Mouse (Mus musculus) heart, embryonic 11.5 days (tissue): ENCODE results near the gene Gm15557. TPM values are rescaled to one million over a fixed set of nuclear protein-coding genes. Genes with fewer than 3 reads are reported as not detected.

Source experiments
- ATAC-seq: fragments of 200-750 bp; cut with Nextera tagmentation; replicated peaks from 2 replicates; pipeline ENCODE4 v1.8.0; 2017; ENCODE audit warnings: moderate library complexity; ENCODE audit not compliant: insufficient number of reproducible peaks, low FRiP score, low TSS enrichment
- H3K27ac ChIP-seq: fragments of 300-500 bp; sonication (generic); 2 replicates; pipeline ENCODE4 v1.5.1; 2014; ENCODE audit warnings: mild to moderate bottlenecking, low read depth, low read length
- H3K27me3 ChIP-seq: fragments of 300-500 bp; sonication (generic); 2 replicates; pipeline ENCODE4 v1.6.1; 2014; ENCODE audit warnings: mild to moderate bottlenecking, low read length, mixed read lengths; ENCODE audit not compliant: control insufficient read depth, insufficient read depth
- H3K36me3 ChIP-seq: fragments of 300-500 bp; sonication (generic); 2 replicates; pipeline ENCODE4 v1.6.1; 2014; ENCODE audit warnings: mild to moderate bottlenecking, low read length, moderate library complexity, mixed read lengths; ENCODE audit not compliant: control insufficient read depth, insufficient read depth
- H3K4me1 ChIP-seq: fragments of 300-500 bp; sonication (generic); 2 replicates; pipeline ENCODE4 v1.6.1; 2014; ENCODE audit warnings: low read length; ENCODE audit not compliant: control insufficient read depth, insufficient read depth
- H3K4me2 ChIP-seq: fragments of 300-500 bp; sonication (generic); 2 replicates; pipeline ENCODE4 v1.6.1; 2014; ENCODE audit warnings: mild to moderate bottlenecking, moderate library complexity
- H3K4me3 ChIP-seq: fragments of 300-500 bp; sonication (generic); 2 replicates; pipeline ENCODE4 v1.5.1; 2014; ENCODE audit warnings: low read depth, low read length
- H3K9ac ChIP-seq: fragments of 300-500 bp; sonication (generic); 2 replicates; pipeline ENCODE4 v1.6.1; 2014; ENCODE audit warnings: mild to moderate bottlenecking, low read depth, low read length, moderate library complexity
- H3K9me3 ChIP-seq: fragments of 300-500 bp; sonication (generic); replicated peaks from 2 replicates; pipeline ENCODE4 v1.6.1; 2016; ENCODE audit warnings: low read length; ENCODE audit not compliant: control insufficient read depth
- WGBS: fragments of 180-500 bp; shearing (Covaris S2); extraction: QIAGEN DNeasy Blood & Tissue Kit; methylation state at CpG from one replicate; pipeline ENCODE4 v1.1.7; 2014; ENCODE audit not compliant: insufficient replicate concordance; 5-methylcytosine and 5-hydroxymethylcytosine counted together
- polyA plus RNA-seq: library from polyadenylated mRNA; unstranded; fragments of >200 nt; fragmentation: Nextera tagmentation; extraction: Ambion mirVana; gene quantifications from 2 replicates; pipeline ENCODE4 v1.2.1, GENCODE M21; 2014

The Gm15557 gene
- polyA plus RNA-seq, 1 experiment from 2014 or later: not detected

DNA sequence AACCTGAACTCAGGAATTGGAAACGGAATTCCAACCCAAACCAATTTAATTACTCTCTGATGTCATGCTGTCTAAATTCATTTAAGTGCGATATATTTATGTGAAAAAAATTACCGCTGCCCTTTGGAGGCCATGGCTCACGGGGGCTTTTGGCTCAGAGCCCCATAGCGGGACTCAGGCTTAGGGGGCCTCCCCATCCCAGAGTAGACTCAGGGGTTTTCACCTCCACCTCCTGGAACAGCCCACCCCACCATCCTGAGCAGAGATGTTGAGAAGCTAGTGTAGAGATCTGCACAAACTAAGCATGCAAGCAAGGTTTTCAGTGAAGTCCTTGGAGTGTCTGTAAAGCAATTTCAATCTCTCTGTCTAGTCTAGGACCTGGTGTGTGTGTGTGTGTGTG, 5.1 kb downstream of the Gm15557 start:
- peaks cover 15% of the 10 kb centered on the region for H3K27me3 ChIP-seq
- H3K36me3 ChIP-seq: no peaks in the 10 kb centered on the region
- ATAC-seq: no peak
- WGBS: 80% methylated on average over 5 of the region's 5 CpGs
- no peaks in the 10 kb centered on the region for H3K9me3 ChIP-seq
- H3K9ac ChIP-seq: no peak overlapping the region
- H3K4me1 ChIP-seq: 0 out of 2 replicates have a peak, but pooled peaks cover 5% of the 10 kb centered on the region
- H3K27ac ChIP-seq: no peak overlapping the region
- H3K4me2 ChIP-seq: no peak overlapping the region
- H3K4me3 ChIP-seq: no peak overlapping the region

GRCm38 (mm10) chr2:155946069-155946468, 5.5 kb downstream of the Gm15557 start:
- peaks cover 15% of the 10 kb centered on the region for H3K27me3 ChIP-seq
- H3K4me1 ChIP-seq: 0 out of 2 replicates have a peak, but pooled peaks cover 5% of the 10 kb centered on the region
- H3K27ac ChIP-seq: no peak overlapping the region
- no peak for ATAC-seq
- H3K9ac ChIP-seq: no peak overlapping the region
- H3K4me2 ChIP-seq: no peak overlapping the region
- 6% methylated on average over 7 of the region's 7 CpGs for WGBS
- H3K4me3 ChIP-seq: no peak overlapping the region
- no peaks in the 10 kb centered on the region for H3K9me3 ChIP-seq
- H3K36me3 ChIP-seq: no peaks in the 10 kb centered on the region

DNA sequence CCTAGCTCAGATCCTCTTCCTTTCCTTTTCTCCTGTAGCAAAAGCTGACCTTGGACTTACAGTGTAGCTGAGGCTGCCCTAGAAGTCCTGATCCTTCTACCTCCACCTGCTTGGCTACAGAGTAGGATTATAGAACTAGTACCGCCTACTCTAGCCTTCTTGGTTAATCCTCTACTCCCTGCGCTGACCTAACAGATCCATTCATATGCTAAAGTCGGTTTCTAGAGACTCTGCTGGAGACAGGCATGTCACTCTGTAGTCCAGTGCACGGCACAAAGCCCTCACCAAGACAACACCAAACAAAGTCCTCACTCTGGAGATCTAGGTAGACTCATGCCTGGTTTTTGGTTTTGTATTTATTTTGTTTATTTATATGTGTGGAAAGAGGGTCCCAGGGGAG, 6.0 kb downstream of the Gm15557 start:
- Histone ChIP-seq H3K4me2 (no peak overlapping the region), H3K36me3 (no peaks in the 10 kb centered on the region), H3K4me1 (0 out of 2 replicates have a peak, but pooled peaks cover 5% of the 10 kb centered on the region), H3K9me3 (no peaks in the 10 kb centered on the region), H3K9ac (no peak overlapping the region), H3K27me3 (peaks cover 15% of the 10 kb centered on the region), H3K4me3 (no peak overlapping the region), H3K27ac (no peak overlapping the region)
- no peak for ATAC-seq
- WGBS: 16% methylated on average over 4 of the region's 4 CpGs

- Histone ChIP-seq H3K27ac (no peak overlapping the region), H3K4me1 (0 out of 2 replicates have a peak, but pooled peaks cover 5% of the 10 kb centered on the region), H3K9ac (no peak overlapping the region), H3K27me3 (peaks cover 15% of the 10 kb centered on the region), H3K4me3 (no peak overlapping the region), H3K9me3 (no peaks in the 10 kb centered on the region), H3K36me3 (no peaks in the 10 kb centered on the region), H3K4me2 (no peak overlapping the region)
- WGBS: 60% methylated on average over 5 of the region's 5 CpGs
- no peak for ATAC-seq
Measured at GRCm38 (mm10) chr2:155947390-155948002, 7.0 kb downstream of the Gm15557 start.

- H3K27ac ChIP-seq: no peak overlapping the region
- H3K4me2 ChIP-seq: no peak overlapping the region
- H3K9me3 ChIP-seq: no peaks in the 10 kb centered on the region
- 34% methylated on average over 6 of the region's 6 CpGs for WGBS
- no peak for ATAC-seq
- H3K4me3 ChIP-seq: no peak overlapping the region
- H3K27me3 ChIP-seq: peaks cover 14% of the 10 kb centered on the region
- H3K4me1 ChIP-seq: no peaks in the 10 kb centered on the region
- no peak overlapping the region for H3K9ac ChIP-seq
- no peaks in the 10 kb centered on the region for H3K36me3 ChIP-seq
Measured at GRCm38 (mm10) chr2:155949362-155949761, 8.8 kb downstream of the Gm15557 start.

- no peak overlapping the region for H3K27ac ChIP-seq
- no peak overlapping the region for H3K4me3 ChIP-seq
- H3K9me3 ChIP-seq: no peaks in the 10 kb centered on the region
- no peak overlapping the region for H3K9ac ChIP-seq
- no peaks in the 10 kb centered on the region for H3K4me1 ChIP-seq
- H3K4me2 ChIP-seq: no peak overlapping the region
- H3K36me3 ChIP-seq: no peaks in the 10 kb centered on the region
- H3K27me3 ChIP-seq: peaks cover 11% of the 10 kb centered on the region
- ATAC-seq: no peak
Measured at GRCm38 (mm10) chr2:155952006-155952405, 11.5 kb downstream of the Gm15557 start.

DNA sequence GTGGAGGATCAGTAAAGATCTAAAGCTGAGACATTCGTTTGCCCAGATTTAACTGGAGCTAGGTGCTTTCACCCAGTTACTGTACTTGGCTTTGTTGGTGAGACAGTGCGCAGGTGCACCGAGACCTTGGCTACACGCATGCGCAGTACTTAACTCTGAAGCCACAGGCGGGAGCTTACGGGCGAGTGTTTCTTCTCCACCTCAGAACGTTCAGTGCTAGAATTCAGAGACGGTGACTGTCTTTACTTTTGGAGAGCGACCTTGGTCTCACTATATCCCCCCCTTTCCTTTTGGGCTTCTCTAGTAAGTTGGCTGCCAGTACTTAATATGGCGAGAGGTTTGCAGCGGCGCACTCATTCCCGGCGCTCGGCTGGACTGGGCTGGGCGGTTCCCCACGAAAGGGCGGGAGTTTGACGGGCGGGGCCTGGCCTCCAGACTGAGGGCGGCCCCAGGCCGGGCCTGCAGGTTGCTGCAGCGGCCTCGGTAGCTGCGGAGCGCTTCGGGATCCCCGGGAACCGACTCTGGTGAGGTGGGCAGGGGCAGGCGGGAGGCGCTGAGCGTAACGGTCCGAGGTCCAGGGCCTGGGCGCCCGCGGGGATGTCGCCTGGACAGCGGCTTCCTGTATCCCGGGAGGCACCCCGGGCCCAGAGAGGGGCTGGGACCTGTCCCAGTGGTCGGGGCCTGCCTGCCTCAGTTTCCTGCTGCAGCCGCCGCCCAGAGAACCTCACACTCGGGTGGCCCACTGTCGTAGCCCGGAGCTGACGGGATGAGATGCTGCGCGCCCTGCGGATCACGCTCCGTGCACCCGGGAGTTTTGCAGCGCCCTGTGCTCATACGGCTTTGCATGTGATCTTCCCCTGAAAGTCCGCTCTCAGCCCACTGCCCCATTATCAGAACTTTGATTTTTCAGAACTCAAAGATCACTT, 15.9 kb downstream of the Gm15557 start, which contains the start of gene Cep250:
Gene Cep250 (plus strand): TSS at position 325 of the 926 bp plus-strand sequence.
- peak within 1 kb of the TSS; percentile 93 for H3K4me3 ChIP-seq
- H3K27ac ChIP-seq: peak within 1 kb of the TSS; percentile 86
- under 1% methylated on average over 58 of the region's 59 CpGs for WGBS
- no peaks in the 10 kb centered on the region for H3K36me3 ChIP-seq
- H3K4me2 ChIP-seq: peak within 1 kb of the TSS; percentile 76
- H3K9ac ChIP-seq: peak within 1 kb of the TSS; percentile 99
- H3K4me1 ChIP-seq: no peaks in the 10 kb centered on the region
- peak; percentile 97 for ATAC-seq
- no peaks in the 10 kb centered on the region for H3K9me3 ChIP-seq
- H3K27me3 ChIP-seq: 0 out of 2 replicates have a peak, but pooled peaks cover 3% of the 10 kb centered on the region

- 87% methylated on average over 5 of the region's 5 CpGs for whole genome bisulfite sequencing
- ATAC-seq: no peak
- Histone ChIP-seq H3K4me2 (no peak overlapping the region), H3K4me3 (no peak overlapping the region), H3K27ac (no peak overlapping the region), H3K36me3 (peaks cover 12% of the 10 kb centered on the region; the same call in 1 of the 2 replicates), H3K4me1 (no peaks in the 10 kb centered on the region), H3K9ac (no peak overlapping the region), H3K9me3 (no peaks in the 10 kb centered on the region), H3K27me3 (no peaks in the 10 kb centered on the region)
Measured at GRCm38 (mm10) chr2:155959981-155960380, 19.5 kb downstream of the Gm15557 start.
